Mouse (Mus musculus) thymus, adult 2 months (tissue): ENCODE results near the gene Prss30.

ENCODE experiments used
- CTCF ChIP-seq: fragments of 200-500 bp; IDR thresholded peaks from 2 replicates; pipeline ENCODE4 v1.5.1; 2012; ENCODE audit warnings: mild to moderate bottlenecking, control low read depth, low read length, moderate library complexity, borderline replicate concordance; ENCODE audit not compliant: control insufficient read depth, poor library complexity, insufficient read depth; ENCODE audit errors: extremely low read depth
- POLR2A ChIP-seq: fragments of 200-500 bp; IDR thresholded peaks from 2 replicates; pipeline ENCODE4 v1.6.1; 2012; ENCODE audit warnings: mild to moderate bottlenecking, low read length, control low read depth, moderate library complexity; ENCODE audit not compliant: control insufficient read depth, poor library complexity, insufficient read depth; ENCODE audit errors: extremely low read depth

DNA sequence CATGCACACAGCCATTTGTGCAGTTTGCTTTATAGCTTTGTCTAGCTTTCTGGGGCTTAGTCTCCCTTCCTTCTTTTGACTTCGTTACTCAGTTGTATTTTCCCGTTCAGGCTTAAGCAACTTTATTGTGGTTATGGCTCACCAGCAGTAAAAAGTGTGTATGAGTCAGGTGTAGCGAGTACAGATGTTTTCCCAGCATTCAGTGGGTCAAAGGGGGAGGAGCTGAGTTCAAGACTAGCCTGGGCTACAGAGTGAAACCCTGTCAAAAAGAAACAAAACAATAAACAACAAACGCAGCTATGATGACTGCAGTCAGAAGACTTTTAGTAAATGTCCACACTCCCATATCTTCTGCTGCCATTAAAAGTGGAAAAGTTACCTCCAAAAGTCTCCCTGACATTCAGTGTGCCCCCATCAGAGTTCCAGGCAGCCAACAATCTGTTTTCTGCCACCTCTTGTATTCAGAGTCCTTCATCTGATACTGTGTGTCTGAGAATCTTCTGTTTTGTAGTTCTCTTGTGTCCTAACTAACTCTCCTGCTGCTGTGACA, 18.7 kb downstream of the Prss30 start:
- no peak for TF ChIP-seq CTCF
- TF ChIP-seq POLR2A = no peak
